Mouse (Mus musculus) urinary bladder, postnatal 4 days (tissue): ENCODE measurements around the gene Mpzl1.

Source experiments
- DNase-seq, 2 experiments: peaks; one replicate each; pipeline ENCODE4 v3.0.0; 2021 to 2022; ENCODE audit warnings: low spot score in 2 of 2

Mpzl1 gene

GRCm38 (mm10) chr1:165581255-165581654 is 53.1 kb downstream of the Mpzl1 start:
- no peak for DNase-seq

- DNase-seq = no peak
These were observed 55.0 kb downstream of the Mpzl1 start for GRCm38 (mm10) chr1:165579332-165579731.

- DNase-seq = no peak
These were observed 57.8 kb downstream of the Mpzl1 start for GRCm38 (mm10) chr1:165576459-165577112.

- no peak for DNase-seq
These were observed 58.3 kb downstream of the Mpzl1 start for GRCm38 (mm10) chr1:165576005-165576404.

GRCm38 (mm10) chr1:165567466-165567865 is 66.9 kb downstream of the Mpzl1 start:
- DNase-seq = no peak

GRCm38 (mm10) chr1:165565283-165565682 is 69.1 kb downstream of the Mpzl1 start:
- no peak for DNase-seq

- no peak for DNase-seq
These were observed 75.3 kb downstream of the Mpzl1 start for GRCm38 (mm10) chr1:165559073-165559472.

- DNase-seq = no peak
These were observed 77.6 kb downstream of the Mpzl1 start for GRCm38 (mm10) chr1:165556711-165557110.
